Mouse (Mus musculus) left cerebral cortex, adult 11 months (tissue): ENCODE data around the gene Ovol3.
"Not testable (repeated sequence)": the region's sequence is repeated elsewhere in the genome, so short reads cannot be mapped to it uniquely, and the experiment has no call there.

Source experiments
- DNase-seq: peaks from one replicate; pipeline ENCODE4 v3.0.0; 2022; ENCODE audit warnings: low spot score

Gene Ovol3

DNA sequence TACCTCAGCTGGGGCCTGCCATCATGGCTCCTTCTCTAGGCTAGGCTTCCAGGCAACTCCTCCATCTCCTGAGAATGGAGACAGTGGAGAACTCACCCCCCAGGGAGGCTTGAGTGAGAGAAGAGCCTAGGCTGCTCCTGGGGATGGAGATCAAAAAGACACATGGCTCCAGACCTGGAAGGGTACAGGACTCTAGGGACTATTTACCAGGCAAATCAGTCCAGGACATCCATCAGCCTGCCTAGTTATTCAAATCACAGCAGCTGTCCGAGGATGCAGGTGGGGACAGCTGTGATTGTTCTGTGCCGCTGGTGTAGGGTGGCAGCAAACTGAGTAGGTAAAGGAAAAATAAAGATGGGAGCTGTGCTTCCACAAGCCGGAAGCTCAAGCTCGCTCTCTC lies at the start of gene Ovol3:
Gene Ovol3, minus strand, starts transcription at position 101 of the 400 bp plus-strand sequence.
- DNase-seq: no peak

DNA sequence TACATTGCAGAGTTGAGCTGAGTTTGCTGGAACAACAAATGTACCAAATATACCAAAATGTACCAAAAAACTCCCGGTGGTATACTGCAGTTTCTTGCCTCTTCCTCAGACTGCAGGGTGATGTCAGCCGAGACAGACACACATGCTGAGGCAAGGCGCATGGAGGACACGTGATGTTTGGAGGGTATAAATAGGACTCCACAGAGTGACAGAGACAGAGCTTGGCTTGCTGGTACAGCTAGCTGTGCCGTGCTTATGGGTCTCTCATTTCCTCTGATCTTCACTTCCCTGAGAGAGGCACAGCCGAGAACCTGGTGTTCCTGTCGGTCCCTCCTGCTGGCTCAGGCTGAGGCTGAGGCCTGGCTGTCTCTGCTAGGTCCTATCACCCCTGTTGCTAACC lies 47.2 kb upstream of the Ovol3 start:
- no peak for DNase-seq

DNA sequence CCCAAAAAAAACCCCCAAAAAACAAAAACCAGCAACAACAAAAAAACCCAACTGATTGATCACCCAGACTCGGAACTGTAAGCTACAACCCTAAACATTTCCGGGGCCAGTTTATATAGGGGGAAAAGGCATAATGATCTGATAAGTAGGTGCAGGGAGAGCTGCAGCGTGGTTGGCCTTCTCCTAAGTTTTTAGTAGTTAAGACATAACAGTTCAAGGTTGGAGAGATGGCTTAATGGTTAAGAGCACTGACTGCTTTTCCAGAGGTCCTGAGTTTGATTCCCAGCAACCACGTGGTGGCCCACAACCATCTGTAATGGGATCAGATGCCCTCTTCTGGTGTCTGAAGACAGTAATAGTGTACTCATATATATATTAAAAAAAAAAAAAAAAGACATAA lies 46.0 kb upstream of the Ovol3 start:
- no peak for DNase-seq

DNA sequence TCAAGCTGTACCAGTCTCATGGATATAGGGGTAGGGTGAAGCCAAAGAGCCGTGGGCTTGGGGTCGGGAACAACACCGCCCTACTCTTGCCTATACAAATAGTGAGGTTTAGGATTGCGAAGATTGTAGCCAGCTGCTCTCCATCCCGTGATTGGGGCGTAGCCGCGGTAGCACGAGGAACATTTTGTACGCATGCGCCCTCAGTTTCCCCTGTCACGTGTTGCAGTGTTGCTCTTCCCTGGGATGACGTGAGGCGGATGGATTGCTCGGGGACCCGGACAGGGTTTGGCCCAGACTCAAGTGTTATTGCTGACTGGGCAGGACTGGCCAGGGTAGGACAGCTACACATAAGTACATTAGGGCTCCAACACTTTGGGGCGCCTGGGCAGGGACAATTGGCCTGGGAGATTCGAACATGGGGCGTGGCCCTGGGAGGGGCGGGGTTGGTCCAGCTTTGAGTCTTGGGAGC lies 45.2 kb upstream of the Ovol3 start:
- DNase-seq: peak; percentile 89

DNA sequence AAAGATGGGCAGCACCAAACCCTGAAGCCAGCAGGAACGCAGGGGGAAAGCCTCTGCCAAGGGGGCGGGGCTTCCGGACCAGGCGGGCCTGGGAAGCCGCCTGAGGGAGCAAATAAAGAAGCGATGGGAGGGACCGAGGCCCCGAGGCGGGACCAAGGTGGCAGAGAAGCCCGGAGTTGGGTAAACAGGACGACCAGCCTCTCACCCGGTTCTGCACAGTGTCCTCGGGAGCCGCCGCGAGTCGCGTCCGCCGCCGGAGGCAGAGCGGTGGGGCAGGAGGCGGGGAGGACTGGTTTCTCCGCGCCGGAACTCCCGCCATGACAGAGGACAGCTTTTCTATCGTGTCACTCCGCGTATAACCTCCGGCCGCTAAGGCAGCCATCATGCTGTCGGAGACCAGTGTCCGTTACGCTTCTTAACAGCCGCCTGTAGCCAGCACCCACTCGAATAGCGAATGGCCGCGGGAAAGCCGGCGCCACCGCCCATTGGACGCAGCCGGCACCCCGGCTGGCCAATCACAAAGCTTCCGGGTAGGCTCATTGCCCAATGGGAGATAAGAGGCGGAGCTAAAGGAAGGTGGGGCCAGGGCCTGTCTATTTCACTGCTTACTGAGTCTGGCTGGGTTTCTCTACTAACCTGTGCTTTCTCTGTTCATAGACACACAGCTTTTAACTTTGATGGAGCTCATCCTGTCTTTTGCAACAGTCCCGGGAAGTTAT lies 44.6 kb upstream of the Ovol3 start, which contains the start of the genes Thap8 and Wdr62:
Gene Thap8, plus strand, starts transcription at position 144 of the 719 bp plus-strand sequence.
Gene Wdr62, minus strand, starts transcription at position 469 of the 719 bp plus-strand sequence.
- DNase-seq: peak; percentile 81

DNA sequence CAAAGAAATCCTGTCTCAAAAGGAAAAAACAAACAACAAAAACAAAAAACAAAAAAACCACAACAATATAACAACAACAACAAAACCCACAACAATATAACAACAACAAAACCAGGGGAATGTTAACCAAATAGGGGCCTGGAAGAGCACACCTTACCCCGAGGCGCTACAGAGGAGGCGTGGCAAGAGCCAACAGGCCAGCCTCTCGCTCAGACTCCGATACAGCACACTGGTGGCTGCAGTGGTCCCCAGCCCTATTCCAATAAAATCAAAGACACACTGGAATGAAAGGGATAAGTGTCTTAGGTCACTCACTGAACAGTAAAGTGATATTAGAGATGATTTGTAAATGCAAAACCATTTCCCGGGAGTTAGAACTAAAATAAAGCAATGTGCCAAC lies 44.0 kb upstream of the Ovol3 start:
- no peak for DNase-seq

DNA sequence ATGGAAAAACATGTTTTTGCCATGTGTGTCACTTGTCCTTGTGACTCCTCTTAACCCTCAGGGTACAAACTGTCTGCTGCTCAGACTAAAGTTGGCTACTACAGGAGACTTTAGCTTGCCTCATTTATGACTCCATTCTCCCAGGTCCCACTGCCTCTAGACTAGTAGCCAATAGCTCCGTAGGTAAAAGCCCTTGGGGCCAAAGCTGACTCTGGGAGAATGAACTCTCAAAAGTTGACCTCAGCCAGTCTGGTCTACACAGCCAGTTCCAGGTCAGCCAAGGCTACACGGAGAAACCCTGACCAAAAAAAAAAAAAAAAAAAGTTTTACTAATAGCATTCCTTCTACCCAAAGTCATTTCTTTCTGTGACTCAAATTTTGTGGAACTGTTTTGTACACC lies 43.4 kb upstream of the Ovol3 start:
- DNase-seq: no peak

DNA sequence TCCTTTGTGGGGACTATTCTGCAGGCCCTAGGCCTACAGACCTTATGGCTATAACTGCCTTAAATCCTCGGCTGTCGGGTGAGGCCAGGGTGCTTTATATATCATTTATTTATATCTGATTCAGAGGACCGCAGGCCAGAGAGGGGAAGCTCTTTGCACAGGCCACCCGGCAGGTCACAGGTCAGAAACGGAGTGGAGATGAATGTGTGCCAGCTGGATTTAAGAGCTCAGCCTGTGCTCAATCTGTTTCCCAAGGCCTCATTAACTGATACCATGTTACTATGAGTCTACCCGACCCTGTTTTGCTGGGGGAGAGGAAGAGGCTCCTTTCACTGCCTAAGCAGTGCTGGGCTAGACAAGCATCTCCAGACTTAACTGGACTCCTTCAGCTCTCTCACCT lies 38.9 kb upstream of the Ovol3 start:
- DNase-seq: no peak

DNA sequence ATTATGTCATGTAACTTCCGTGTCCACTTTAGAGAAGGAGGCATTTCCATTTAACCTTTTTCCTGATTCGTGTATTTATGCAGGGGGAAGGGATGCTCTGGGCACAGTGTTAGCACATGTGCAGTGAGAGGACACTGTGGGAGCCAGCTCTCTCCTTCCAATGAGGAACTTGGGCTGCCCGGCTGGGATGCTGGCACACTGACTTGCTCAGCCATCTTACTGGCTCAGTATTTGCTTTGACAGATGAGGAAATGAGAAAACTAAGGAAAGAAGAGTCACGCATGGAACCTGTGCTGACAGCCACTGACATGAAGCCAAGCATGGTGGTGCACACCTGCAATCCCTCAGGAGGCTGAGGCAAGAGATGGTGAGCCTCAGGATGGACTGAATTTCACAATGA lies 34.1 kb upstream of the Ovol3 start:
- no peak for DNase-seq

DNA sequence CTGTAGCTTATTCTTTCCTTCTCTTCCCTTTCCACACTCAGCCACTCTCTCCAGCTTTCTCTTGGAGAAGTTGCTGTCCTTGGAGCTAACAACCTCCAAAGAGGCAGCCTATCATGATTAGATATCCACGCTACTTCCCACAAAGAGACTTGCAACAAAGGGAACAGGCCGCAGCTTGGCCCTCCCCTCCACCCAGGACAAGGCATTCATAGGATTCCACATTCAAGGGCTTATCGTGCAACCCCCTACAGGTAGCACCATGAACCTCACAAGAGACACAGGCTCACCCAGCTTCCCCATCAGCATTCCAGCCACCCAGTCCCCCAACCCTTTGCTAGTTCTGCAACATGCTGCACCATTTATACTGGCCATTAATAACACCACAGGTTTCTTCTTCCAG lies 31.3 kb upstream of the Ovol3 start:
- DNase-seq: no peak

DNA sequence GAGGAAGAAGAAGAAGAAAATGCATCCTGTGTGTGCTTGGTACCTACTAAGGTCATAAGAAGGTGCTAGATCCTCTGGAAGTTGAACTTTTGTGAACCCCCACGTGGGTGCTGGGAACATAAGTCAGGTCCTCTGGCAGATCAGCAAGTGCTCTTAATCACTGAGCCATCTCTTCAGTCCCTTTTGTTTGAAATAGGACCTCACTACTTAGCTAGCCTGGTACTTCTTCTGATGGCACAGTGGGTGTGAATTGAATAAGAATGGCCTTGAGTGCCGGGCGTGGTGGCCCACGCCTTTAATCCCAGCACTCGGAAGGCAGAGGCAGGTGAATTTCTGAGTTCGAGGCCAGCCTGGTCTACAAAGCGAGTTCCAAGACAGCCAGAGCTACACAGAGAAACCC lies 30.4 kb upstream of the Ovol3 start:
- no peak for DNase-seq

DNA sequence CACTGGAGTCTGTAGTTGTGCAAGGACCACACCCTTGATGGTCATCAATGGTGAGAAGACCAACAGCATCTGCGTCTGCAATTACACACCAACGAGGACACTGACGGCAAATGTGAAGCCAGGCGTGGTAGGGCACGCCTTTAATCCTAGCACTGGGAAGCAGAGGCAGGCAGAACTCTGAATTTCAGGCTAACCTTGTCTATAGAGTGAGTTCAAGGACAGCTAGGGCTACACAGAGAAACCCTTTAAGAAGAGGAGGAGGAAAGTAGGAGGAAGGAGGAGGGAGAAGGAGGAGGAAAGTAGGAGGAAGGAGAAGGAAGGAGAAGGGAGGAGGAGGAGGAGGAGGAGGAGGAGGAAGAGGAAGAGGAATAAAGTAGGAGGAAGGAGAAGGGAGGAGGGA lies 30.0 kb upstream of the Ovol3 start:
- no peak for DNase-seq

DNA sequence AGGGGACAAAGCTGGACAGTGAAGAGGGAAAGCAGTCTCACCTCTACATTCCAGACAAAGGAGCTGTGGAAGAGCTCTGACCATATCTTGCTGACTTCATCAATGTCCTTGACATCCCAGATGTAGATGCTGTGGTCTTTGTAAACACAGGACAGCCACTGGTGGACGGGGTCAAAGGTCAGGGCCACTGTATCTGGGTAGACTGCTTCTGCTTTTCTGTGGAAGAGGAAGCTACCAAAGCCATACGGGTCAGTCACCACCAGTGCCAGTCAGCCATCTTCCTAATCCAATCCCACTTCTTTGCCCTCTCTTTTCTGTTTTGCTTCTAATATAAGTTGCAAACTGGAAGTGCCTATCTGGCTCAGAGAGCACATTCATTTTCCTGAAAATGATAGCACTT lies 29.5 kb upstream of the Ovol3 start:
- DNase-seq: no peak

DNA sequence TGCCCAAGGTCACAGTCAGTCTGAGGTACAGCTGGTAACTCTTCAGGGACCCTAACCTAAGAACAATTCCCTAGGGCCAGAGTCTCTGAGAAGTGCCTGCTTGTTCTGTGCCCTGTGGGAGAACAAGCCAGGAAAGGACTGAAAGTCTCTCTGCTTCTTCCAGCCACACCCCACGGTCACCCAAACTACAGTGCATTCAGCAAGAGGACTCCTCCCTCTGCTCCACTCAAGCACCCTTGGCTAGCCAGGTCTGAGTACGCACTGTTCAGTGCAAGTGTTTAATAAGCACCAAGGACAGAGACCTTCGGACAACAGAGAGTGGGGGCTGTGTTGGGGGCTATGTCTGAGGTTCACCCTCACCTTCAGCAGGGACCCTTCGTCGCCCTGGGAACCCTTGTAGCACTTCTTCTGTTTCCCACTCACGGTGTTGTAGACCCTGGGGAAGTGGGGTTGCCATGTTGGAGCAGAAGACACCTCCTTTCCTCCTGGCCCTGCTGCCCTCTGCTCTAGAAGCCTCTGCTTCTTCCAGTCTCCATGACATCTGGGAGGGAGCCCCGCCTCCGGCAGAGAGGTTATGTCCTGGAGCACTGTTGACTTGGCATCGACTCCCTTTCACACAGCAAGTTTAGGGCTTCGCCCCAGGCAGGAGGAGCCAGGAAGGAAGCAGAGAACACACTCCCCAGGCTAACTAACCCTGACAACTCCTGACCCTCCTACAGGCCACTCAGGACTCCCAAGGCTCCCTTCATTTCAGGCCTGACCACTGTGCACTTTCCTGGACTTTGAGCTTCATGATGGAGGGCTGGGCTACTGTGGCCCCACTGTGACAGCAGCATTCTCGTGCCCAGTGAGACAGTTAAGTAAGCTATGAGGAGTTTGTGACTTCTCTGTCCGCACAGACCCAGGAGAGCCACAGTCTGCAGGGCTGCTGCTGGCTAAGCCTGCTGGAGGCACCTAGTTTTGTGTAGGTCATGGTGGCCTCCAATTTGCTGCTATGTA lies 16.7 kb upstream of the Ovol3 start:
- no peak for DNase-seq

DNA sequence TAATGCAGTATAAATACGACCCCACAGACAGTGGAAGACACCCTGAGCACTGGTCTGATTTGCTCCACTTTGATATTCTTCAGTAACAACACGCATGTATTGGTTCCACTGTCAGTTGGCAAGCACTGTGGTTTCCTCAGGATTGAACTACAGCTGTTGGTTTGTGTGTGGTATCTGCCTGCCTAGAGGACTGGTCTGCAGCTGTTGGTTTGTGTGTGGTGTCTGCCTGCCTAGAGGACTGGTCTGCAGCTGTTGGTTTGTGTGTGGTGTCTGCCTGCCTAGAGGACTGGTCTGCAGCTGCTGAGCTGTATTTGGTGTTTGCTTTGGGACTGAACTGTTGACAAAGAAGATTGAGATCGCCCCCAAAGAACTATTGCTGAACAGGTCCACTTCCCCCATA lies 1.8 kb upstream of the Ovol3 start:
- not testable (repeated sequence) for DNase-seq

DNA sequence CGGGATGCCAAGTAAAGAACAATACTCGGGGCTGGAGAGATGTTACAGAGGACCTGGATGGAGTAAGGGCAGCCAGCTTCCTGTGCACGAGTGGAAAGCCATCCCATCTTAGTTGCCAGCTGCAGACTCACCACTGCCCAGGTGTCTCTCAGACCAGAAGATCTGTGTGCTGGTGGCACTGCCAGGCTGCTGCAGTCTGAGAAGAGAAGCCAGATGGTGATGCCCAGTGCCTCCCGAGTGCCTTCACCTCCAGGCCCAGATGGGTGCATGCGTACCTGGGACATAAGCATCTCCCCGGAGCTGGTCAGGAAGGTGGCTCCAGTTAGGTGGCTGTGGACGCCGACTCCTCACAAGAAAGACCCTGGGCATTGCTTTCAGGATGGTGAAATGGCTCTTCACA lies 434 bp downstream of the Ovol3 start:
- DNase-seq: no peak

DNA sequence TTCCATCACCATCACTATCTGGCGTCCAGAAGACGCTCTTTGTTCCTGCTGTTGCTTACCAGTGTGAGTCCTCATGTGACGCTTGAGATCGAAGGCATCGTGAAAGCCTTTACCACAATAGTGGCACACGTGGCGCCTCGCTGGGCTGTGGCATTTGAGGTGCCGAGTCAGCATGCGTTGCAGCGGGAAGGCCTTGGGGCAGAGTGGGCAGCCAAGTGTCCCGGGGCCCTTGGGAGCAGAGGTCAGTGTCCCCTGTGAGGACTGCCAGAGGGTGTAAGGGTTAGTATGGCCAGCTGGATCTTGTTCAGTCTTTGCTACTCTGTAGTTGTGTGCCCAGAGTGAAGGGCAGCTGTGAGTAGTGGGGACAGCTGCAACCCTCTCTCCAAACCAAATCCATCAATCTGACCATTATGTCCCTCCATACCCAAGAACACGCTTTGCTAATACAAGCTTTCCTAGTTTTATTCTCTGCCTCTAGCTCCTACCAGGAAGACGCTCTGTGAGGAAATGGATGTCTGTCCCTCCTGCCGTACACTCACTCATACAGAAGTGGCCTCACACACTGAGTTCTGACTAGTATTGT lies 1.2 kb downstream of the Ovol3 start:
- DNase-seq: no peak

DNA sequence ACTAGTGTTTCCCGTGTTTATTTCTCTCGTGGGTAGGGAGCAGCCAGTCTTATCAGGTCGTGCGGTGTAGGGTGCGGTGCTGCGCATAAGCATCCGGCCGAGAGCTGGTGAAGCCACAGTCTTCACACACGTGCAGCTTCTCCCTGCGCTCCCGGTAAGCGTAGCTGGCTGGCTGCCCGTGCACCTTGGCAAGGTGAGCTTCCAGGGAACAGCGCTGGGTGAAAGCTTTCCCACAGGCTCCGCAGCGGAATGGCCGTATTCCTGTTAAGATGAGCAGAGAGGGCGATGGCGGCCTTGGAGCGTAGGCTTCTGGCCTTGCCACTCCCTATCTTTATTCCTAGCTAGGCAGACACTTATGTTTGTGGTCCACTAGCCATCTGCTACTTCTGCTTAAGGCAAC lies 2.1 kb downstream of the Ovol3 start:
- DNase-seq: no peak

DNA sequence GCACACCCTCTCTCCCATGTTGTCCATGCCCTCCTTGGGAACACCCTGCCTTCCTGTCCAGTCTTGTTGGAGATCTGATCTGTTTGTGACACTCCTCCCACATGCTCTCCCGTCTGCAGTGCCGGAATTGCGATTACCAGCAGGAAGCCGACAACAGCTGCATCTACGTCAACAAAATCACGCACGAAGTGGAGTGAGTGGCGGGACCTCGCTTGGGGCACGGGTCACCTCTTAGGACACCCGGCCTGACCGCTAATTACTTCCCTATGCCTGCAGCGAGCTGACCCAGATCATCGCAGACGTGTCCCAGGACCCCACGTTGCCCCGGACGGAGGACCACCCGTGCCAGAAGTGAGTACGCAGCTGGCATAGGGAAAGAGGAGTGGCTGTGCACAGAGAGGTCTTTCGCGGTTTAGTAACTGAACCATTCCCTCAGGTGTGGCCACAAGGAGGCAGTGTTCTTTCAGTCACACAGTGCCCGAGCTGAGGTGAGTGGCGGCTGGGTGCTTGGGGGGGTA lies 2.8 kb downstream of the Ovol3 start:
- DNase-seq: no peak

DNA sequence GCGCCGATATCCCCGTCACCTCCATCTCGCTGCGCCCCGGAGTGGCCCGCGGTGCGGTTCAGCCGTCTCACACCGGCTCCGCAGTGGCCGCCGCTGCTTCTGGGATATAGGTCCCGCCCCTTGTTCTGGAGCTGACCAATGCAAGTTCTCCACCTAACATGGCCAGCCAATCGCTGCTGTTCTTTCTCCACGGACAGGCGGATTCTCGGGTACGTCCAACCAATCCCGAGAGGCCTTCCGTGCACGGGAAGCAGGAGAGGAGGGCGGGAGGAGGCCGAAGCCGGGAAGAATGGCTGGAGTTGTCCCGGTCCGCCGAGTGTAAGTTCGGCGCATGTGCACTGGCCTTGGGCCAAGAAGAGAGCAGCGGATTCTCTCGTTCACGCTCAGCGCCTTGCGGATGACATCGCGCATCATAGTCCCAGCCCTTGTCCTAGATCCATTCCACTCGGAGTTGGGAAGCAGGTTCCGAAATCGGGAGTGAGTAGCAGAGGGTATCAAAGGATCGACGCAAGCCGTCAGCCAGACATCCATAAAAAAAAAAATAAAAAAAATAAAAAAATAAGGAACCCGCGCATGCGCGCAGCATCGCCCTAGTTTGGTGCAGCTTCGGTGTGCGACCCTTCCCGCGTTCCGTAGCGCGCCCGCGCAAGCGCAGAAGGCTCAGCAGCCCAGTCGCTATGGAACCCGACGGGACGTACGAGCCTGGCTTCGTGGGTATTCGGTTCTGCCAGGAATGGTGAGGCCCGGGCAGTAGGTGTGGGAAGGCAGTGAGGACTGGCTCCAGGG lies 3.7 kb downstream of the Ovol3 start, which contains the start of the genes Polr2i and Tbcb:
Gene Polr2i, plus strand, starts transcription at position 280 of the 786 bp plus-strand sequence.
Gene Tbcb, minus strand, starts transcription at position 604 of the 786 bp plus-strand sequence.
- peak; percentile 98 for DNase-seq

DNA sequence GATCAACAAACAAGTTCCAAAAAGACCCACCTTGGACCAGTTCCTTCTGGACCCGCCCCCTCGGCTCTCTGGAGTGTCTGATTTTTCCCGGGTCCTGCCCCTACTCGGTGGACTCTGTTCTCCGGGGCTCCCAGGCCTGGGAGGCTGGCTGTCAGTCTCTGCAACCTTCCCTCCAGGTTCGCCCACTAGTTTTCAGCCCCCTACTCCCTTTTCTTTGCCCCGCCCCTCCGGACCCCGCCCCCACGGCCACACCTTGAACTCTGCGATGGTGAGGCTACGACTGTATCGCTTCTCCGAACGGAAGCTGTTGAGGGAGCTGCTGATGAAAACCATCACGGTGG lies 4.2 kb downstream of the Ovol3 start:
- DNase-seq: no peak
